Mouse (Mus musculus): ENCODE results near the gene Agps. TPM values are rescaled to one million over a fixed set of nuclear protein-coding genes. Genes with fewer than 3 reads are reported as not detected.

Gene Agps
- polyA plus RNA-seq, 1 experiment = 18.2 TPM

DNA sequence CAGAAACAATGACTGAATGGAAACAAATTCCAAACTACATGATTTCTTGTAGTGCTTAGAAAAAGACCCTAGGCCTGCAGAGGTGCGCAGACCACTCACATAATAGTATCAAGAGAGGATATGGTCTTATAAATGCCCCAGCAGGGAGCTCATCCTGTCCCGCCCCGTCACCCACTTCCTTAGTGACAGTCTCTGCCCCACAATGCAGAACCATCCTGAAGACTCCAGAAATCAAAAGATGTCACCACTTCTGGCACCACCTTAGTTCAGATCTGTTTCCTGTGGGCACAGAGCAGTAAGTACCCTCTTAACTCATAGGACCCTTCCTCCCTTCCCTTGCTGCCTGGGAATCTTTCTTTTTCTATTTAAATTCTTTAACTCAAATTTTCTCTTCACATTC, 83.1 kb downstream of the Agps start:
- Histone ChIP-seq H3K4me2 (ENCODE audit: low read depth) (no peak overlapping the region), H3K4me3 (no peak overlapping the region), H3K36me3 (ENCODE audit: control insufficient read depth, insufficient read depth) (peaks cover 40% of the 10 kb centered on the region), H3ac (ENCODE audit: control insufficient read depth, insufficient read length) (no peak overlapping the region), H3K79me2 (ENCODE audit: control insufficient read depth, insufficient read depth) (no peaks in the 10 kb centered on the region), H3K27me3 (ENCODE audit: control insufficient read depth, insufficient read depth, insufficient read length) (no peaks in the 10 kb centered on the region)
- TF ChIP-seq SRF (IDR thresholded peaks at IDR 0.05; ENCODE audit: control insufficient read depth, insufficient read length, low read depth) = no peak
- no peak for TF ChIP-seq MYOD1 (IDR thresholded peaks at IDR 0.05; ENCODE audit: control insufficient read depth in 1 of 3, insufficient read length in 2 of 3, low read depth in 2 of 3)
- no peak for TF ChIP-seq REST (IDR thresholded peaks at IDR 0.05; ENCODE audit: insufficient read depth, insufficient read length)
- TF ChIP-seq MAX (IDR thresholded peaks at IDR 0.05; ENCODE audit: low read depth) = no peak
- TF ChIP-seq POLR2AphosphoS2 (IDR thresholded peaks at IDR 0.05; ENCODE audit: insufficient read length, low read depth) = no peak
- TF ChIP-seq MYOG (IDR thresholded peaks at IDR 0.05; ENCODE audit: control insufficient read depth in 1 of 3, insufficient read depth in 1 of 3, insufficient read length in 2 of 3, low read depth in 2 of 3) = no peak
- no peak for TF ChIP-seq E2F4 (IDR thresholded peaks at IDR 0.05; ENCODE audit: insufficient read depth)
- TF ChIP-seq TCF12 (IDR thresholded peaks at IDR 0.05; ENCODE audit: insufficient read depth, poor library complexity, severe bottlenecking) = no peak
- TF ChIP-seq USF1 (IDR thresholded peaks at IDR 0.05; ENCODE audit: low read depth) = no peak
- no peak for TF ChIP-seq CEBPB (IDR thresholded peaks at IDR 0.05; ENCODE audit: insufficient read depth, poor library complexity, severe bottlenecking)
- no peak for TF ChIP-seq TCF3 (IDR thresholded peaks at IDR 0.05; ENCODE audit: insufficient read length, low read depth)
- TF ChIP-seq POLR2A (IDR thresholded peaks at IDR 0.05; ENCODE audit: insufficient read length, low read depth) = no peak

DNA sequence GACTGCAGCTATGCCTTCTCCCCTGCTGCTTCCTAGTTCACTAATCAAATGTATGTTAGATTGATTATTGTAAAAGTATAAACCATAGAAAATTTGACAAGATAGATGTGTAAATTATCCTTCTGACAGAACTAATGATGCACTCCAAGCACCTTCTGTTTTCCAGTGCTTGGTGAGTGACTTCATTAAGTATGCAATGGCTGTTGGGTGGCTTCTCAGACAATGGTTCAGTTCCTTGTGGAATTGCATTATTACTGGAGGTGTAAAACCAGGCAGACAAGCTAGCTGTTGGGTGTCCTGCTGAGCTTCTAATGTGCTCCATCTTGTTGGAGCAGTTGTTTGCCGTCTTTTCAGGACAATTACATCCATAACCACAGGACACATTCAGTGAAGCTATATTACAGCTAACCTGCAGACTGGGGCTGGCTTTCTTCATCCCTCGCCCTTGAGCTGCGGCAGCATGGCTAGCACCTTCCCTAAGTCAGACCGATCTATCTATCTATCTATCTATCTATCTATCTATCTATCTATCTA, 91.9 kb downstream of the Agps start:
- Histone ChIP-seq H3K79me2 (ENCODE audit: control insufficient read depth, insufficient read depth) (no peaks in the 10 kb centered on the region), H3K36me3 (ENCODE audit: control insufficient read depth, insufficient read depth) (peaks cover 14% of the 10 kb centered on the region), H3K4me3 (no peak overlapping the region), H3K4me2 (ENCODE audit: low read depth) (no peak overlapping the region), H3K27me3 (ENCODE audit: control insufficient read depth, insufficient read depth, insufficient read length) (no peaks in the 10 kb centered on the region), H3ac (ENCODE audit: control insufficient read depth, insufficient read length) (no peak overlapping the region)
- TF ChIP-seq POLR2A (IDR thresholded peaks at IDR 0.05; ENCODE audit: insufficient read length, low read depth) (no peak), USF1 (IDR thresholded peaks at IDR 0.05; ENCODE audit: low read depth) (no peak), MYOD1 (IDR thresholded peaks at IDR 0.05; ENCODE audit: control insufficient read depth in 1 of 3, insufficient read length in 2 of 3, low read depth in 2 of 3) (no peak), CEBPB (IDR thresholded peaks at IDR 0.05; ENCODE audit: insufficient read depth, poor library complexity, severe bottlenecking) (no peak), MYOG (IDR thresholded peaks at IDR 0.05; ENCODE audit: control insufficient read depth in 1 of 3, insufficient read depth in 1 of 3, insufficient read length in 2 of 3, low read depth in 2 of 3) (no peak), E2F4 (IDR thresholded peaks at IDR 0.05; ENCODE audit: insufficient read depth) (no peak), POLR2AphosphoS2 (IDR thresholded peaks at IDR 0.05; ENCODE audit: insufficient read length, low read depth) (no peak), TCF12 (IDR thresholded peaks at IDR 0.05; ENCODE audit: insufficient read depth, poor library complexity, severe bottlenecking) (no peak)

- Histone ChIP-seq H3K36me3 (ENCODE audit: control insufficient read depth, insufficient read depth) (peaks cover 20% of the 10 kb centered on the region), H3K4me3 (no peak overlapping the region), H3K27me3 (ENCODE audit: control insufficient read depth, insufficient read depth, insufficient read length) (no peaks in the 10 kb centered on the region), H3K79me2 (ENCODE audit: control insufficient read depth, insufficient read depth) (no peaks in the 10 kb centered on the region), H3ac (ENCODE audit: control insufficient read depth, insufficient read length) (no peak overlapping the region), H3K4me2 (ENCODE audit: low read depth) (no peak overlapping the region)
- no peak for TF ChIP-seq TCF12 (IDR thresholded peaks at IDR 0.05; ENCODE audit: insufficient read depth, poor library complexity, severe bottlenecking)
- no peak for TF ChIP-seq E2F4 (IDR thresholded peaks at IDR 0.05; ENCODE audit: insufficient read depth)
- TF ChIP-seq POLR2AphosphoS2 (IDR thresholded peaks at IDR 0.05; ENCODE audit: insufficient read length, low read depth) = no peak
- TF ChIP-seq MAX (IDR thresholded peaks at IDR 0.05; ENCODE audit: low read depth) = no peak
- no peak for TF ChIP-seq CEBPB (IDR thresholded peaks at IDR 0.05; ENCODE audit: insufficient read depth, poor library complexity, severe bottlenecking)
- no peak for TF ChIP-seq SRF (IDR thresholded peaks at IDR 0.05; ENCODE audit: control insufficient read depth, insufficient read length, low read depth)
- TF ChIP-seq USF1 (IDR thresholded peaks at IDR 0.05; ENCODE audit: low read depth) = no peak
- TF ChIP-seq POLR2A (IDR thresholded peaks at IDR 0.05; ENCODE audit: insufficient read length, low read depth) = no peak
- no peak for TF ChIP-seq TCF3 (IDR thresholded peaks at IDR 0.05; ENCODE audit: insufficient read length, low read depth)
- TF ChIP-seq MYOD1 (IDR thresholded peaks at IDR 0.05; ENCODE audit: control insufficient read depth in 1 of 3, insufficient read length in 2 of 3, low read depth in 2 of 3) = no peak
- no peak for TF ChIP-seq MYOG (IDR thresholded peaks at IDR 0.05; ENCODE audit: control insufficient read depth in 1 of 3, insufficient read depth in 1 of 3, insufficient read length in 2 of 3, low read depth in 2 of 3)
- TF ChIP-seq REST (IDR thresholded peaks at IDR 0.05; ENCODE audit: insufficient read depth, insufficient read length) = no peak
Measured at GRCm38 (mm10) chr2:75926061-75926460, 94.1 kb downstream of the Agps start.

DNA sequence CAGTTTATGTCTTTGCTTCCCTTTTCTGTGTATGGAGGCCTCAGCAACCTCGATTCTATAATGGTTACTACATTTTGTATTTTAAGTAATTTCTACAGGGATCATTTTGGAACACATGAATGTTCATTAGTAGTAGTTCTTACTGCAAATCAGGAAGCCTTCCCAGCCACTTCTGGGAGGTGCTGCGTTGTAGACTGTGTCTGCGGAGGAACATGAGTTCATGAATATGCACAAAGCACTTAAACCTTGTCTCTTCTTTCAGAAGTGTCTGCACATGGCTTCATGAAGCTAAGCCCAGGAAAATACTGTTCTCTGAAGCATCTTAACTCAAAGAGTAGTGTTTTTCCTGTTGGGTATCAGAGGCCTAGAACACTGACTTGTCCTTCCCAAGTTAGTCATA, 96.0 kb downstream of the Agps start:
- Histone ChIP-seq H3K4me3 (no peak overlapping the region), H3ac (ENCODE audit: control insufficient read depth, insufficient read length) (no peak overlapping the region), H3K4me2 (ENCODE audit: low read depth) (no peak overlapping the region), H3K36me3 (ENCODE audit: control insufficient read depth, insufficient read depth) (peaks cover 23% of the 10 kb centered on the region), H3K27me3 (ENCODE audit: control insufficient read depth, insufficient read depth, insufficient read length) (no peaks in the 10 kb centered on the region), H3K79me2 (ENCODE audit: control insufficient read depth, insufficient read depth) (no peaks in the 10 kb centered on the region)
- no peak for TF ChIP-seq MYOG (IDR thresholded peaks at IDR 0.05; ENCODE audit: control insufficient read depth in 1 of 3, insufficient read depth in 1 of 3, insufficient read length in 2 of 3, low read depth in 2 of 3)
- TF ChIP-seq POLR2AphosphoS2 (IDR thresholded peaks at IDR 0.05; ENCODE audit: insufficient read length, low read depth) = no peak
- TF ChIP-seq POLR2A (IDR thresholded peaks at IDR 0.05; ENCODE audit: insufficient read length, low read depth) = no peak
- no peak for TF ChIP-seq E2F4 (IDR thresholded peaks at IDR 0.05; ENCODE audit: insufficient read depth)
- TF ChIP-seq SRF (IDR thresholded peaks at IDR 0.05; ENCODE audit: control insufficient read depth, insufficient read length, low read depth) = no peak
- no peak for TF ChIP-seq REST (IDR thresholded peaks at IDR 0.05; ENCODE audit: insufficient read depth, insufficient read length)
- TF ChIP-seq USF1 (IDR thresholded peaks at IDR 0.05; ENCODE audit: low read depth) = no peak
- TF ChIP-seq MYOD1 (IDR thresholded peaks at IDR 0.05; ENCODE audit: control insufficient read depth in 1 of 3, insufficient read length in 2 of 3, low read depth in 2 of 3) = no peak
- TF ChIP-seq TCF12 (IDR thresholded peaks at IDR 0.05; ENCODE audit: insufficient read depth, poor library complexity, severe bottlenecking) = no peak
